Mouse (Mus musculus) heart, postnatal 0 days (tissue): Measurements from ENCODE around the gene Cckbr.

ENCODE experiments used
- CTCF ChIP-seq: IDR thresholded peaks from 2 replicates; pipeline ENCODE4 v1.5.1; 2016; ENCODE audit warnings: antibody characterized with exemption, control low read depth, low read depth
- EP300 ChIP-seq: IDR thresholded peaks from 2 replicates; pipeline ENCODE4 v1.6.1; 2016; ENCODE audit warnings: antibody characterized with exemption, low read depth

GRCm38 (mm10) chr7:105404268-105404667 lies 21.3 kb upstream of the Cckbr start, which contains the start of gene Cnga4:
- TF ChIP-seq CTCF (no peak), EP300 (no peak)
